Mouse (Mus musculus) kidney, adult 2 months (tissue): Measurements from ENCODE around the gene Prkag2. TPM values are rescaled to one million over a fixed set of nuclear protein-coding genes. Genes with fewer than 3 reads are reported as not detected.
A peak's percentile ranks its signal among the peaks of the same experiment; 100 is the strongest.
"Not testable (repeated sequence)": the region's sequence is repeated elsewhere in the genome, so short reads cannot be mapped to it uniquely, and the experiment has no call there.

ENCODE experiments used
- DNase-seq: peaks from one replicate; pipeline ENCODE4 v3.0.0; 2021
- H3K27ac ChIP-seq: fragments of 200-500 bp; 2 replicates; pipeline ENCODE4 v1.5.1; 2012; ENCODE audit warnings: low read depth, low read length, control low read depth, inconsistent platforms; ENCODE audit not compliant: insufficient read depth
- H3K27me3 ChIP-seq: fragments of 200-500 bp; replicated peaks from 2 replicates; pipeline ENCODE4 v1.6.1; 2012; ENCODE audit warnings: mild to moderate bottlenecking, moderate library complexity, low read length, inconsistent platforms; ENCODE audit not compliant: control insufficient read depth, insufficient read depth
- H3K36me3 ChIP-seq: fragments of 200-500 bp; 2 replicates; pipeline ENCODE4 v1.6.1; 2012; ENCODE audit warnings: mild to moderate bottlenecking, moderate library complexity, low read length, inconsistent platforms; ENCODE audit not compliant: control insufficient read depth, insufficient read depth
- H3K4me1 ChIP-seq: fragments of 200-500 bp; 2 replicates; pipeline ENCODE4 v1.6.1; 2011; ENCODE audit warnings: low read length; ENCODE audit not compliant: control insufficient read depth, insufficient read depth
- H3K4me3 ChIP-seq: fragments of 200-500 bp; 2 replicates; pipeline ENCODE4 v1.5.1; 2011; ENCODE audit warnings: mild to moderate bottlenecking, low read depth, low read length, control low read depth; ENCODE audit not compliant: insufficient read depth
- CTCF ChIP-seq: fragments of 200-500 bp; conservative IDR thresholded peaks from 2 replicates; pipeline ENCODE4 v1.5.1; 2011; ENCODE audit warnings: low read depth, mild to moderate bottlenecking, control low read depth, low read length, moderate library complexity, mixed read lengths; ENCODE audit not compliant: insufficient read depth, insufficient read length
- POLR2A ChIP-seq: fragments of 200-500 bp; IDR thresholded peaks from one replicate; pipeline ENCODE4 v1.6.1; 2011; ENCODE audit warnings: low read depth, low read length, control low read depth
- WGBS: fragments of 180-500 bp; shearing (Covaris S2); methylation state at CpG from one replicate; pipeline ENCODE4 v1.1.7; 2018; 5-methylcytosine and 5-hydroxymethylcytosine counted together
- polyA plus RNA-seq: library from polyadenylated mRNA; depleted of rRNA; stranded (reverse); fragments of >200 nt; gene quantifications from 2 replicates; pipeline ENCODE4 v1.2.3, GENCODE M21; 2012

Prkag2 gene
- polyA plus RNA-seq, 1 experiment, result 36.8 TPM

DNA sequence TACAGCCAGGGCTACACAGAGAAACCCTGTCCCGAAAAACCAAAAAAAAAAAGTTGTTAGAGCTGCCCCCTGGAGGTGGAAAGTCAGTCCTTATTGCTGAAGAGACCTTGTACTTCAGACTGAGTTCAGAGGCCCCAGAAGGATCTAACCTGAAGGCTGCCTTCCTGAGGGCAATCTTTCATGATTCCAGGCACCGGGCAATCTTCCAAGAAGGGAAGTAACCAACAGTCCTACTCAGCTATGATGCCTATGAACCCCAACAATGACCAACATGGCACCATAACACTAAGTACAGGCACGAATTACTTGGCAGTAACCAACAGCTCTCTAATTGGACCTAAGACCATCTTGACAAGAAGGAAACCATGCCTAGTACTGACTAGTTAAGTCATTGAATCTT, 272.0 kb downstream of the Prkag2 start:
- H3K36me3 ChIP-seq, result no peaks in the 10 kb centered on the region
- H3K27ac ChIP-seq, result no peak overlapping the region
- H3K27me3 ChIP-seq, result no peaks in the 10 kb centered on the region
- 71% methylated on average over 3 of the region's 3 CpGs for WGBS
- TF ChIP-seq POLR2A (no peak), CTCF (no peak)
- DNase-seq, result peak; percentile 65
- no peak overlapping the region for H3K4me3 ChIP-seq
- H3K4me1 ChIP-seq, result peaks cover 32% of the 10 kb centered on the region

GRCm38 (mm10) chr5:24827173-24827572, 273.3 kb downstream of the Prkag2 start:
- TF ChIP-seq POLR2A (no peak), CTCF (no peak)
- Histone ChIP-seq H3K27me3 (no peaks in the 10 kb centered on the region), H3K27ac (no peak overlapping the region), H3K36me3 (no peaks in the 10 kb centered on the region), H3K4me3 (no peak overlapping the region), H3K4me1 (peaks cover 32% of the 10 kb centered on the region)
- 77% methylated on average over 2 of the region's 2 CpGs for whole genome bisulfite sequencing
- DNase-seq, result no peak

GRCm38 (mm10) chr5:24826056-24826770, 274.2 kb downstream of the Prkag2 start:
- TF ChIP-seq CTCF (no peak), POLR2A (no peak)

GRCm38 (mm10) chr5:24825365-24826055, 274.9 kb downstream of the Prkag2 start:
- 40% methylated on average over 4 of the region's 4 CpGs for whole genome bisulfite sequencing
- Histone ChIP-seq H3K36me3 (no peaks in the 10 kb centered on the region), H3K27ac (0 out of 2 replicates have a peak overlapping the region, but pooled peaks have one; percentile 20), H3K27me3 (no peaks in the 10 kb centered on the region), H3K4me3 (no peak overlapping the region), H3K4me1 (peaks cover 35% of the 10 kb centered on the region)
- TF ChIP-seq POLR2A, result no peak
- TF ChIP-seq CTCF, result no peak
- peak; percentile 52 for DNase-seq

More at GRCm38 (mm10) chr5:24826056-24826770, 274.2 kb downstream of the Prkag2 start:
- no peaks in the 10 kb centered on the region for H3K27me3 ChIP-seq
- DNase-seq, result no peak
- 0 out of 2 replicates have a peak overlapping the region, but pooled peaks have one; percentile 20 for H3K27ac ChIP-seq
- peaks cover 35% of the 10 kb centered on the region for H3K4me1 ChIP-seq
- no peak overlapping the region for H3K4me3 ChIP-seq
- WGBS, result 62% methylated on average over 9 of the region's 9 CpGs
- no peaks in the 10 kb centered on the region for H3K36me3 ChIP-seq

DNA sequence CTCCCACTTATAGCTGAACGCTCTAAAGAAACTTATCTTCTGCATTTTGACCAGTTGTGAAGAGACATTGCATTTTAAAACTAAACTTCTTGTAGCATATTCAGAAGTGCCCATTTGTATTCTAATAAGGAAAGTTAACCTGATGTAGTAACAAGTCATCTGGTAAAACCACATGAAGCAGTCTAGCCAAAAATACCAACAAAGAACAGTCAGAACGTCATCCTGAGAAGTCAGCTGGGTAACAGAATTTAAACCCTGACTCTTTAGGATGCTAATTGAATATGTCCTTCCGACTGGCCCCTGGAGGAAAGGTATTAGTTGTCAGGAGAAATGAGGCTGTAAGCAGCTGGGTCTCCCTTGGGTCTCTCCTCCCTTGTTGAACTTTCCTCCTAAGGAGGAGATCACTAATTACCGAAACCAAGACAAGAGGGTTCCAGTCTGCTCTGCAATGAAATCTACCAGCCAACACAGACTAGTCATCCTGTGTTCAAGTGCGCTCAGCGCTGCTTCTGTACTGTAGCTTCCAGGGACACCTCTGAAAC, 276.5 kb downstream of the Prkag2 start:
- Histone ChIP-seq H3K27ac (no peak overlapping the region), H3K4me1 (peaks cover 31% of the 10 kb centered on the region), H3K4me3 (no peak overlapping the region), H3K36me3 (no peaks in the 10 kb centered on the region), H3K27me3 (no peaks in the 10 kb centered on the region)
- no peak for DNase-seq
- WGBS, result 61% methylated on average over 6 of the region's 6 CpGs
- TF ChIP-seq POLR2A (no peak), CTCF (no peak)

- no peaks in the 10 kb centered on the region for H3K36me3 ChIP-seq
- no peak for DNase-seq
- H3K4me3 ChIP-seq, result no peak overlapping the region
- TF ChIP-seq POLR2A (no peak), CTCF (no peak)
- no peak overlapping the region for H3K27ac ChIP-seq
- WGBS, result 64% methylated on average over 3 of the region's 3 CpGs
- no peaks in the 10 kb centered on the region for H3K27me3 ChIP-seq
- H3K4me1 ChIP-seq, result peaks cover 24% of the 10 kb centered on the region
Measured at GRCm38 (mm10) chr5:24822781-24823180, 277.7 kb downstream of the Prkag2 start.

DNA sequence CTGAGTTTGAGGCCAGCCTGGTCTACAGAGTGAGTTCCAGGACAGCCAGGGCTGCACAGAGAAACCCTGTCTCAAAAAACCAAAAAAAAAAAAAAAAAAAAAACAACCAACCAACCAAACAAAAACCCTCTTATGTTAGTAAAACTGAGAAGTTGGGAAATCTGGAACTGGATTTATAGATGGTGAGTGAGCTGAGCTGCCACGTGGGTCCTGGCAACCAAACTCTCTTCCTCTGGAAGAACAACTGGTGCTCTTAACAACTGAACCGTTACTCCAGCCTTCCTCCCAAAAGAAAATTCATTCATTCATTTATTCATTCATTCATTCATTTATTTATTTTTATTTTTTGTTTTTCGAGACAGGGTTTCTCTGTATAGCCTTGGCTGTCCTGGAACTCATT, 278.2 kb downstream of the Prkag2 start:
- H3K4me1 ChIP-seq, result peaks cover 20% of the 10 kb centered on the region; the same call in 1 of the 2 replicates
- not testable (repeated sequence) for DNase-seq, H3K27ac ChIP-seq, H3K36me3 ChIP-seq, H3K27me3 ChIP-seq, H3K4me3 ChIP-seq
- 69% methylated on average over 3 of the region's 3 CpGs for WGBS
